Mouse (Mus musculus) left cerebral cortex, postnatal 10 days (tissue): ENCODE data around the gene Srebf2. TPM values are rescaled to one million over a fixed set of nuclear protein-coding genes. Genes with fewer than 3 reads are reported as not detected.

Experiments used
- DNase-seq, 2 experiments: peaks; one replicate each; pipeline ENCODE4 v3.0.0; 2021 to 2022; ENCODE audit warnings: low spot score in 2 of 2, mixed read lengths in 1 of 2; ENCODE audit errors: extremely low spot score in 1 of 2
- intact Hi-C: fragments of 180-260 bp; cut with DNase I; formaldehyde crosslinking; loops from one replicate; pipeline ENCODE4 v1.15.1; 2025
- total RNA-seq, 2 experiments: library from RNA; stranded (reverse); gene quantifications; 2 replicates each; pipeline ENCODE4 v1.2.3; 2021

The Srebf2 gene
- total RNA-seq, 2 experiments from 2014 or later: 202 to 204 TPM

DNA sequence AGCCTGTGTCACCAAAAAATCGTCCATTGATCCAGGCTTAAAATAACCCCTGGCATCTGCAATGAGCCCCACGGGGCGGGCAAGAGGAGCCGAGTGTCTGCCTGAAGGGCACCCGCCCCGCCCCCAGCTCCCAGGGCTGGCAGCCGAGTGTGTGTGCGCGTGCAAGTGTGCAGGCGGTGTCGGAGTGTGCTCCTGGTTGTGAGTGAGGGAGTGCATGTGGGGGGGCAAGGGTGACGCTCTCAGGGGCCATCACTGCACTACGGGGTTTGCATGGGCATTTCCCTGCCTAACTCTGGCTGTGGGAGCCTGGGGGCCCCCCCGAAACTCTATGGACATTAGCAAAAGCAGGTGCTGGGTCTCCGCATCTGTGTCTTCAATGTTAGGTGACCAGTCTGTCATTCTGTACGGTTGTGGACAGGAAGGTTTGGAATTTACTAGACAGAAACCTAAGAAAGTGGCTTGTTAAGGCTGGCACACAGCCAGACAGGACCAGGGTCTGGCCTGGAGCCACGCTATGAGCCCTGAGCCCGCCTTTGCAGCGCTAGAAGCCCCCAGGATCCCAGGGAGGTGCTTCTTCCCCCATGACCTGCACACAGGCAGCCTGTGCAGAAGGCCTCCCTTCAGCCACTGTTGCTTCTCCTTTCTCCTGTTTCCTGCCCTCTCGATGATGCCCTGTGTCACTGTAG lies 69.3 kb downstream of the Srebf2 start:
- intact Hi-C loops: no loop called here

GRCm38 (mm10) chr15:82217039-82217438 lies 70.1 kb downstream of the Srebf2 start:
- DNase-seq: no peak
- intact Hi-C loops: no loop called here

More for the DNA sequence above, 69.3 kb downstream of the Srebf2 start:
- peak in 1 of 2 experiments; percentile 55 for DNase-seq

DNA sequence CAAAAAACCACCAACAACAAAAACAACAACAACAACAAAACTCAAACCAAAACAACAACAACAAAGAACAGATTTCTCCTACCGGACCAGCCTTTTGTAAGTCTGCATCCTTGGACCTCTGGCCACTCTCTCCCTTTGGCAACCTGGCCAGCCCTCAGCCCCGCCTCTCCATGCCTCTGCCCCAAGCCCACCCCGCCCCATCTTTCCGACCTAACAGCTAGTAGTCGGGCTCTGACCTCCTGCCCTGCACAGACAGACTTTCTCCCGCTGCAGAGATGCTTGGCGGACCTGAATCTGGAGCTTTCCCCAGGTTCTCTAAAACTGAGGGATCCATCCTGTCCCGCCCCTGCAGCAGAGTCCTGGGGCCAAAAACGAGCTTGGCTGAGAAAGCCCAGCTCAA lies 71.0 kb downstream of the Srebf2 start:
- DNase-seq: no peak

GRCm38 (mm10) chr15:82218778-82219666 lies 72.0 kb downstream of the Srebf2 start:
- intact Hi-C loops: no loop called here
- peak in 1 of 2 experiments; percentile 54 for DNase-seq

More for the DNA sequence above, 71.0 kb downstream of the Srebf2 start:
- intact Hi-C loops: no loop called here

- DNase-seq: no peak
- intact Hi-C loops: no loop called here
Measured at GRCm38 (mm10) chr15:82220003-82220675, 73.2 kb downstream of the Srebf2 start.

DNA sequence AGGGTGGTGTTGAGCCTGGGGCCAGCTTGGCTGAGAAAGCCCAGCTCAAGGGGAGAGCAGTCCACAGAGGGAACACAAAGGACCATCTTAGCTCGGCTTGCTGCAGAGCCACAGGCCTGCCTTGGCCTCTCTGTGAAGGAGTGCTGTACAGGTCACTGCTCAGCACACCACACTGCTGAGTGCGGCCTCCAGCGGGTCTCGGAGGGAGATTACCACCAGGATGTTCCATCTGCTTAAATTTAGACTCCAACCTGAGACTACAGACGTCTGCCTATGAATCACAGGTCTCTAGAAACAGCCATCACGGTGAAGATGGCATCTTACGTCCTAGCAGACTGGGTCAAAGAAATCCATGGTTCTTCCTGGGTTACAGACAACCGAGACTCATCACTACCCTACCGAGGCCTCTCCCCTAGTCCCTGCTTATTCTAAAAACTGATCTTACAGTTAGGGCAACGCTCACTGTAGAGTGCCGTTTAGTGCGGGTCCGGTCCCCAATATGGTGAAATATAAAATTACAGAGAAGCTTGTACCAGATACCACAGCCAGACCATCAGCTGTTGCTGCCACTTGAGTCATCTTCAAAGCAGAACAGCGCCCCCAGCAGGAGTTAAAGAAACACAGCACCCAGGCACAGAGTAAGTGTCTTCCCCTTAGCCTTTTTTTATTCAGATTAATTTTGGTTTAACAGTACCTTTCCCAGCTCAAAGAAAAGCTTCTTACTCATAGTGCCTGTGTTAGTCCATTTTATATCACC lies 74.3 kb downstream of the Srebf2 start:
- no peak for DNase-seq
- intact Hi-C loops: no loop called here

DNA sequence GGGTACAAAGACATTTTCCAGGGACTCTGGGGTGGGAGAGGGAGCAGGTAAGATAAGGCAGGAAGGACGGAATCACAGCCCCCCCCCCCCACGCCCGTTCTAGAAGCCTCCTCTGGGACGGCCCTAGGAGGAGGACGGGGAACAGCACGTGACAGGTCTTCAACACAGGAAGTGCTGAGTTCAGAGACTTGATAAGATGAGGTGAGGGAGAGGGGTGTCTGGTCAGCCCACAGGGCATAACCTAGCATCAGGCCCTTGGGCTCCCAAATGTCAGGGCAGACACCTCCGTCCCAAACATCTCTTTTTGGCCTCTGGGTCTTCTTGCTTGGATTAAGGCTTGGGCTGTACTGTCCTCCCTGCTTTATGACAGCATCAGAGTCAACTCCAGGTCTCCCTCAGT lies 76.3 kb downstream of the Srebf2 start:
- intact Hi-C loops: no loop called here
- DNase-seq: no peak

GRCm38 (mm10) chr15:82223657-82224601 lies 76.9 kb downstream of the Srebf2 start, which contains the start of gene Tnfrsf13c:
Tnfrsf13c (minus strand) TSS chr15:82224369.
- DNase-seq: peak in 1 of 2 experiments; percentile 62
- intact Hi-C loops: no loop called here

GRCm38 (mm10) chr15:82224602-82225215 lies 77.7 kb downstream of the Srebf2 start:
- intact Hi-C loops: no loop called here
- DNase-seq: no peak

DNA sequence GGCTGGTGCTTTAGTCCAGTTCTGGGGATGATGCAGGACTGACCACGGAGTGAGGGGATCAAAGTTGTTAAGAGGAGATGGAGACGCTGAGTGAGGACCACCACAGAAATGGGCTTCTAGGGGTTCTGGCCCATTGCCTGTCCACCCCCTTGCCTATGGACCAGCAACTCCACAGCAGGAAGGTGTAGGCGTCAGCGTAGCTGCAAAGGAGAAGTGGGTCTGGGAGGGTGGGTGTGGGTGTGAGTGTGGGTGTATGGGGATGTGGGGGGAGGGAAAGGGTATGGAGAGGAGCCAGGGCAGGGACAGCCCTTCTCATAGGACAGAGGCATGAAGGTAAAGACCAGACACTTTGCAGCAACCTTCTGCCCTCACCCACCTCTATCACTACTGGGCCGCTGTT lies 78.8 kb downstream of the Srebf2 start:
- no peak for DNase-seq
- intact Hi-C loops: no loop called here

- intact Hi-C loops: no loop called here
- DNase-seq: no peak
Measured at GRCm38 (mm10) chr15:82229542-82230045, 82.6 kb downstream of the Srebf2 start.

GRCm38 (mm10) chr15:82230098-82230611 lies 83.2 kb downstream of the Srebf2 start:
- intact Hi-C loops: no loop called here
- DNase-seq: no peak

DNA sequence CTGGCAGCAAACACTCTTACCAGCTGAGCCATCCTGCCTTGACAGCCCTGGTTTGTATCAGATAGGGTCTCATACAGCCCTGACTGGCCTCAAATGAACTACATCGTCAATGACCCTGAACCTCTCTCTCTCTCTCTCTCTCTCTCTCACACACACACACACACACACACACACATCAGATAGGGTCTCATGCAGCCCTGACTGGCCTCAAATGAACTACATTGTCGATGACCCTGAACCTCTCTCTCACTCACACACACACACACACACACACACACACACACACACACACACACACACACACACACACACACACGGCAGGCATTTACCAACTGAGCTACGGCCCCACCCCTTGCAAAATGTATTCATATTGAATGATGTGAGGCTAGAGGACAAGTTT lies 84.1 kb downstream of the Srebf2 start:
- no peak for DNase-seq
- intact Hi-C loops: no loop called here

DNA sequence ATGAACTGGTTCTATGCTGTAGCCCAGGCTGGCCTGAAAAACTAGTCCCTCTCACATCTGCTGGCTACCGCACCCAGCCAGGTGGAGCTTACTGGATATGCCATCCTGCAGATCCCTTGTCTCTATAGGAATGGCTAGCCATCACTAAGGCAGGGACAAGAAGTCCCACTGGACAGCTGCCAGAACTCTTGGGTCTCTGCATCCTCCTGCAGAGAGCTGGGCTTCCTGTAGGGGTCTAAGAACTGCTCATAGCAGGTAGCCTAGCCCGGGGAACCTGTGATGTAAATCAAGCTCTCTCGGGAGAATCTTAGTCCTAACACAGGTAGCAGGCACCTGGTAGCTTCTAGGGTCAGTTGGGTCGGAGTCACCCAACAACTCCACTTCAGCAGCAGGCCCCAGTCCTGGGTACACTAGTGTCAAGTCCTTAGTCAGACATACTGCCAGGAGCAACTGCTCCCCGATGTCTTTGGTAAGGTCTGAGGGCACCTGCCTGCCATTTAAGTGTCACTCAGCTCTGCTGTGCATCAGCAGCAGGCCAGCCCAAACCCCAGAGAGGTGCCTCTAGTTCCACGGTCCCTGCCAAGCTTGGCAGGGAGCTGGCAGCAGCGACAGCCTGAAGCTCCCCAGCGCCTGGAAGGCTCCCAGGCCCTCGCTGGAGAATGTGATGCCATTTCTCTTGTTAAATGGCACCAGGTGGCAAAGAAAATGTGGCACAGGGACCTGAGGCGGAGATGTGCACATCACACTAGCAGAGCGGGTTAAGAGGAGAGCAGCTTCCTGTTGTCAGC lies 84.8 kb downstream of the Srebf2 start:
- peak in 1 of 2 experiments; percentile 55 for DNase-seq
- intact Hi-C loops: no loop called here

DNA sequence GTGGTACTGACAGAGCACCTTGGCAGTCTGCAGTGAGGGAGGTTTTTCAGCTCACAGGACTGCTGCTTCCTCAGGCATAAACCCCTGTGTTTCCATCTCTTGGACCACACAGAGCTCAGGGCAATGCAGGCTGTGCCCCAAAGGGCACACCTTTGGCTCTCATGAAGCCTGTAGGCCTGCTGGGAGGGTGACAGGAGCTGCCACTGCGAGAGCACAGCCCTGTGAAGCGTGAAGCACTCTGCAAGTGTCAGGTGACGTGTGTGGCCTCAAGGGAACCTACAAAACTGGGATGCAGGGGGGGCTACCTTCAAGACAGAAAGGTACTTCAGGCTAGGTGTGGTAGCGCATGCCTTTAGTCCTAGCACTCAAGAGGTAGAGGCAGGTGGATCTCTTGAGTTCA lies 85.7 kb downstream of the Srebf2 start:
- DNase-seq: no peak
- intact Hi-C loops: no loop called here

DNA sequence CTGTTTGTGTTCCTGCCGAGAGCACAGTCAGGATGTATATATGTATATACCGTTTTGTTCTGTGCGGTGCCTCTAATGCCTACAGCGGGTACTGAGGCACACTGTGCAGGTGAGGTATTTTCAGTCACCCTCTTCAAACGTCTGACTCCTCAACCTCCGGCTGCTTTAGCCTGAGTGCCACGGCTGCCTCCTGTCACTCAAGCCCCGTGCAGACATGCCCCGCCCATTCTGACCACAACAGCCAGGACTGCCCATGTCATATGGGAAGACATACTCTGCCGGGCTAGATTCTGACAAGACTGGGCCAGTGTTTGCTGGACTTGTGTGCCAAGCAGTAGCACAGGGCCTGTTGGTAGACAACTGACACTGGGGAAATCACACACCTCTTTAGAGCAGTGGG lies 88.7 kb downstream of the Srebf2 start:
- intact Hi-C loops: loop anchor here (2.0 kb wide), 2 partner anchors 95 to 171 kb away; no protein-coding TSS in a partner anchor
- DNase-seq: no peak
